Mouse (Mus musculus): ENCODE measurements around the gene Adamts1. TPM values are rescaled to one million over a fixed set of nuclear protein-coding genes. Genes with fewer than 3 reads are reported as not detected.

The Adamts1 gene
- 22.1 and 26.2 TPM in 2 replicates for polyA plus RNA-seq (2015; fragmentation: Nextera tagmentation; extraction: Ambion mirVana)

GRCm38 (mm10) chr16:85802954-85803353 is at the start of gene Adamts1:
Gene Adamts1 (minus strand): TSS chr16:85803113.

Other genes with a start within 250 kb of the Adamts1 start
- 1.5 and 1.7 TPM in 2 replicates for gene Cyyr1, start 249.7 kb downstream of the Adamts1 start, polyA plus RNA-seq (2015; fragmentation: Nextera tagmentation; extraction: Ambion mirVana)
- 7.4 and 10.5 TPM in 2 replicates for gene Adamts5, start 98.7 kb upstream of the Adamts1 start, polyA plus RNA-seq (2015; fragmentation: Nextera tagmentation; extraction: Ambion mirVana)